Mouse (Mus musculus) lung, postnatal 0 days (tissue): ENCODE measurements around the gene Zfp771.

Experiments used
- CTCF ChIP-seq: IDR thresholded peaks from 2 replicates; pipeline ENCODE4 v1.5.1; 2016; ENCODE audit warnings: antibody characterized with exemption, mild to moderate bottlenecking
- EP300 ChIP-seq: IDR thresholded peaks from 2 replicates; pipeline ENCODE4 v1.6.1; 2016; ENCODE audit warnings: antibody characterized with exemption, mild to moderate bottlenecking, control low read depth

DNA sequence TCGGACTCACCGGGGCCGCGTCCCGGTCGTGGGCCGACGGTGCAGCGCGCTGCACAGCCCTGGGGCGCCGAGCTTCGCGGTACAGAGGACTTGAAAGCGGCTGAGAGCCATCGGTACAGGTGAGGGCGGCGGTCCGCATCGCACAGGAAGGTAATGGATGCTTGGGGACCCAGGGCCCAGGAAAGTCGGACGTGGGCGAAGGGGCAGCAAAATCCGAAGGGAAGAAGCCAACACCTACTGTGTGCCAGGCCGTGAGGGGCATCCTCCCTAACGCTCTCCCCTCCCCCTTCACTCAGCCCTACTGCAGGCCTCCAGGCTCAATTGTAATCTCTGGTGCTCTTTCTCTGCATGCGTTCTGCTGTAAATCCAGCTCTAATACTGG lies 10.7 kb upstream of the Zfp771 start:
- TF ChIP-seq CTCF (no peak), EP300 (no peak)
